Mouse (Mus musculus) ES-CJ7 (cell line): ENCODE data around the gene Fshr.
"Not testable (repeated sequence)": the region's sequence is repeated elsewhere in the genome, so short reads cannot be mapped to it uniquely, and the experiment has no call there.

Experiments used
- DNase-seq: peaks from one replicate; pipeline ENCODE4 v3.0.0; 2011; ENCODE audit warnings: low read depth, low spot score

The Fshr gene

GRCm38 (mm10) chr17:89200575-89200974 lies at the start of gene Fshr:
Gene Fshr, minus strand, starts transcription at chr17:89200675.
- no peak for DNase-seq

GRCm38 (mm10) chr17:89202181-89202580 lies 1.7 kb upstream of the Fshr start:
- no peak for DNase-seq

- no peak for DNase-seq
Observed at GRCm38 (mm10) chr17:89173545-89173944, 26.9 kb downstream of the Fshr start.

- DNase-seq, result no peak
Observed at GRCm38 (mm10) chr17:89164773-89165172, 35.7 kb downstream of the Fshr start.

GRCm38 (mm10) chr17:89162475-89162874 lies 38.0 kb downstream of the Fshr start:
- no peak for DNase-seq

GRCm38 (mm10) chr17:89159343-89159742 lies 41.1 kb downstream of the Fshr start:
- not testable (repeated sequence) for DNase-seq

GRCm38 (mm10) chr17:89144806-89145205 lies 55.7 kb downstream of the Fshr start:
- no peak for DNase-seq

GRCm38 (mm10) chr17:89120023-89120422 lies 80.5 kb downstream of the Fshr start:
- no peak for DNase-seq

GRCm38 (mm10) chr17:89119250-89119649 lies 81.2 kb downstream of the Fshr start:
- no peak for DNase-seq

GRCm38 (mm10) chr17:89113944-89114343 lies 86.5 kb downstream of the Fshr start:
- DNase-seq, result no peak

GRCm38 (mm10) chr17:89100719-89101350 lies 99.6 kb downstream of the Fshr start:
- DNase-seq, result no peak

- not testable (repeated sequence) for DNase-seq
Observed at GRCm38 (mm10) chr17:89099733-89100132, 100.7 kb downstream of the Fshr start.

GRCm38 (mm10) chr17:89089692-89090475 lies 110.6 kb downstream of the Fshr start:
- DNase-seq, result no peak

GRCm38 (mm10) chr17:89082897-89083296 lies 117.6 kb downstream of the Fshr start:
- no peak for DNase-seq

GRCm38 (mm10) chr17:89079706-89080105 lies 120.8 kb downstream of the Fshr start:
- DNase-seq, result no peak

GRCm38 (mm10) chr17:89064327-89065095 lies 136.0 kb downstream of the Fshr start:
- no peak for DNase-seq

GRCm38 (mm10) chr17:89062348-89062949 lies 138.0 kb downstream of the Fshr start:
- no peak for DNase-seq

- DNase-seq, result no peak
Observed at GRCm38 (mm10) chr17:89051031-89051563, 149.4 kb downstream of the Fshr start.

GRCm38 (mm10) chr17:89049071-89049470 lies 151.4 kb downstream of the Fshr start:
- no peak for DNase-seq

GRCm38 (mm10) chr17:89046016-89046415 lies 154.5 kb downstream of the Fshr start:
- no peak for DNase-seq

GRCm38 (mm10) chr17:89036723-89037122 lies 163.8 kb downstream of the Fshr start:
- no peak for DNase-seq

GRCm38 (mm10) chr17:89036049-89036448 lies 164.4 kb downstream of the Fshr start:
- DNase-seq, result no peak
